Mouse (Mus musculus) monocyte, adult 2 months (primary cell): ENCODE measurements around the gene Zfp235.
A peak's percentile ranks its signal among the peaks of the same experiment; 100 is the strongest.

Source experiments
- DNase-seq, 2 experiments: peaks; one replicate each; pipeline ENCODE4 v3.0.0; 2022; ENCODE audit warnings: low spot score in 2 of 2, low read depth in 1 of 2

The Zfp235 gene

GRCm38 (mm10) chr7:24133996-24134828, at the start of gene Zfp235:
TSS of gene Zfp235 (plus strand) at chr7:24134169.
- peak; percentile 32 to 59 for DNase-seq

GRCm38 (mm10) chr7:24086871-24087270, 47.1 kb upstream of the Zfp235 start:
- no peak for DNase-seq

DNA sequence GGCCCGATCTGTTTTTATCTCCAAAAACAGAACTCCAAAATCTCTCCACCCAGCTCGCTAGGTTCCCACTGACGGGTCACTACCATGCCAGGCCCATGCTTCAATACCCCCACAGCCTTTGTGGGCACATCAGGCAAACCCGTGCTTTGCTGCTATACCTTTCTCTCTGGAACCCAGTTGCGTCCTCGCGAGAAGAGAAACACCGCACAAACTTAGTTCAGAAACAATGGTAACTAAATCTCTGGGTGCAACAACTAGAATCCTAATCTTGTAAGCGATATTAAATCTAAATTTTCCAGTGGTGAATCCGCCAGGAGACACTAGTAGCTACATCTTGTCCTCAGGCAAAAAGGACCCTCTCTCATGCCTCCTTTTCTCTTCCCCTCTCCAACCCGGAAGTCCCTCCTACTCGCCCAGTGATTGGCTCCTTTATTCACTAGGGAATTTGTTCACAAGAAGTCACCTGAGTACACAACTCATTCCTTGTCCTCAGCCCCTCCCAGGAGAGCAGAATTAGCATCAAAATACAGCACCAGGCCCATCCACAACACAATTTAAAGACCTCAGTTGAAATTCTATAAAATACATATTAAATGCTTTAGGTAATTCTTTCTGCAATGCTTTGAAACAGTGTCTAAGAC, 46.4 kb upstream of the Zfp235 start:
- no peak for DNase-seq

- no peak for DNase-seq
Observed at GRCm38 (mm10) chr7:24104403-24104802, 29.6 kb upstream of the Zfp235 start.

DNA sequence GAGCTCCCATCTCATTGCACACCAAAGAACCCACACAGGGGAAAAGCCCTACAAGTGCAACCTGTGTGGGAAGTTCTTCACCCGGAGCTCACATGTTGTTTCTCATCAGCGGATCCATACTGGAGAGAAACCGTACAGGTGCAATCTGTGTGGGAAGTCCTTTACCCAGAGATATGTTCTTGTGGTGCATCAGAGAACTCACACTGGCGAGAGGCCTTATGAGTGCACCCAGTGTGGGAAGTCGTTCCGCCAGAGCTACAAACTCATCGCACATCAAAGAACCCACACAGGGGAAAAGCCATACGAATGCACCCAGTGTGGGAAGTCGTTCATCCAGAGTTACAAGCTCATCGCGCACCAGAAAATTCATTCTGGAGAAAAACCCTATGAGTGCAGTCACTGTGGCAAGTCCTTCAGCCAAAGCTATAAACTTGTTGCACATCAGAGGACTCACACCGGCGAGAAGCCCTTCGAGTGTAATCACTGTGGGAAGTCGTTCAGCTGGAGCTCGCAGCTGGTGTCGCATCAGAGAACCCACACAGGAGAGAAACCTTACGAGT, 28.7 kb upstream of the Zfp235 start:
- no peak for DNase-seq

- no peak for DNase-seq
Observed at GRCm38 (mm10) chr7:24110839-24111238, 23.1 kb upstream of the Zfp235 start.

GRCm38 (mm10) chr7:24111772-24112155, 22.2 kb upstream of the Zfp235 start:
- no peak for DNase-seq

DNA sequence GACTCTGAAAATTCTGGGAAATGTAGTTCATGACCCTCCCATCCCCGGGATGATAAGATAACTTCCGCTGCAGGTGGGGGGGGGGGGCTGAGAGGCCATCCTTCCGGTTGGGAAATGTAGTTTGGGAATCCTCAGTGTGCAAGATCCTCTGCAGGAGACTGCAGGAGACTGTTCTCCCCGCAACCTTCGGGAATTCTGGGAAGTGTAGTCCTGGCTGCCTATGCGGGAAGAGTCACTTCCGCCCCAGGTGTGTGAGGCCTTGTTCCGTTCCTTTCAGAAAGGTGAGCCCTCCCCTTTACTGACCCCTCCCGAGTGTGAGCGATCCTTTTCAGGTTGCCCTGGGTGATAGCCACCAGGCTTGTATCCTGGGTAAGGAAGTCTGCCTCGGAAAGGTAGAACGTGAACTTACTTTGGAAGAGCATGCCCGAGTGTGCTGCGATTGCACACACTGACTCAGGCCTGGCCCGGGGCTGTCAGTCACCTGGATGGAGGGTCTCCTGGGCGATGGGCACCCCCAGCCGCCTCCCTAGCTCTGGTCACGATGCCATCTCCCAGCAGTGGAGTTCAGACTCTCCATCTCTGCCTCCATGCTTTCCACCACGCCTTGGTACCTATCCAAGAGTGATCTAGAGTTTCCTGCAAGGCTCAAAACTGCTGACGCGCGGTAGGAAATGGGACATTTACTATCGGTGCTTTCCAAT, 21.7 kb upstream of the Zfp235 start, which contains the start of gene Zfp112:
Gene Zfp112 (plus strand): TSS at position 159 of the 701 bp plus-strand sequence.
- no peak for DNase-seq

- no peak for DNase-seq
Observed at GRCm38 (mm10) chr7:24113001-24113400, 21.0 kb upstream of the Zfp235 start.

- no peak for DNase-seq
Observed at GRCm38 (mm10) chr7:24116655-24117054, 17.3 kb upstream of the Zfp235 start.

DNA sequence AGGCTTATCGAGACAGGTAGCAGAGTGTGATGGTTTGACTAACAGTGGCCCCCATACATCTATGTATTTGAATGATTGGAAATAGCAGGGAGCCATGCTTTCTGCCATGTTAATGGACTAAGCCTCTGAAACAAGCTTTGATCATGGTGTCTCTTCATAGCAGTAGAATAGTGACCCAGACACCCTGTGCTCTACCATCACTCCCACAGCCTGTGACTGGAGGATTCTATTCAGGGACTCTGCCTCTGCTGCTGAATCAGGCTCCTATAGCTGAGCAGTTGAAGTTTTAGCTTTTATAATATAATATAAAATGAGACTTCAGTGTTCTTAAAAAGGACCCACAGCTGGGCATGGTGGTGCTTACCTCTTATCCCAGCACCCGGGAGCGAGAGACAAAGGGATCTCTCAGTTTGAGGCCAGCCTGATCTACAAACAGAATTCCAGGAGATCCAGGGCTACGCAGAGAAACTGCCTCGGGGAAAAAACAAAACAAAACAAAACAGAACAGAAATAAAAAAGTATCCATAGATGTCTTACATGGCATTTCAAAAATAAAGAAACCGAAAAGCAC, 459 bp upstream of the Zfp235 start:
- no peak for DNase-seq

DNA sequence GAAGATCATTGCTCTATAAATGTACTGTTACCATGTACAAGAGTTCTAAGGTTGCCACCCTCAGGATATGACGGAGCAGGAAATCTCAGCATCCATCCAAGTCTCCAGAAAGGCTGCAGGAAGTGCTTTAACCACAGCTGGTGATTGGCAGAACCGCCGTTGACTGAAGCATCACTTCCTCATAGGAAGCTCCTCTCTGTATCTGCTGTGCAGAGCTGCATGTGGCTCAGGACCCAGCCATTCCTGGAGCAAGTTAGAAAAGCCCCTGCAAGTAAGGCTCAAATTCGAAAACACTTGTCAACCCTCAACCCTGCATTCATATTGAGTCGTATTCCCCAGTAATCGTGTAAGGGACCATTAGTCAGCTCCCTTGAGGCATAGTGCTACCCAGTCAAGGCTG, 8.6 kb downstream of the Zfp235 start:
- no peak for DNase-seq

DNA sequence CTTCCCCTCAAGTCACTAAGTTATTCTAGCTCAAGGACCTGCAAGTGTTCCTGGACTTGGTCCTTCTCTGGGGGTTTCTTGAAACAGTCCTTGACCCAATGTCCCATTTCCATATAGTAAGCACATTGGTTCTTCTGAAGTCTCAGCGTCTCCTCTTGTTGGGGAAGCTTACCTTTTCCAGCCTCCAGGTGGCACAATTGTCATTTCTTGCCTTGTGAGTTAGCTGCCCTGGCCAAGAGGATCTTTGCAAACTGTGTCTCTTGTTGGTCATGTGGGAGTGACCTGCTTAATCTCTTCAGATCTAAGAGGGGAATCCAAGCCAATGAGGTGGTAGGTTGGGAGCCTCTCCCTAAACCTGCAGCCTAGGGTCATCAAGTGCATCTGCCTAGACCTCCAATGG, 19.3 kb downstream of the Zfp235 start:
- DNase-seq: no peak

GRCm38 (mm10) chr7:24172191-24172590, 38.2 kb downstream of the Zfp235 start:
- no peak for DNase-seq

DNA sequence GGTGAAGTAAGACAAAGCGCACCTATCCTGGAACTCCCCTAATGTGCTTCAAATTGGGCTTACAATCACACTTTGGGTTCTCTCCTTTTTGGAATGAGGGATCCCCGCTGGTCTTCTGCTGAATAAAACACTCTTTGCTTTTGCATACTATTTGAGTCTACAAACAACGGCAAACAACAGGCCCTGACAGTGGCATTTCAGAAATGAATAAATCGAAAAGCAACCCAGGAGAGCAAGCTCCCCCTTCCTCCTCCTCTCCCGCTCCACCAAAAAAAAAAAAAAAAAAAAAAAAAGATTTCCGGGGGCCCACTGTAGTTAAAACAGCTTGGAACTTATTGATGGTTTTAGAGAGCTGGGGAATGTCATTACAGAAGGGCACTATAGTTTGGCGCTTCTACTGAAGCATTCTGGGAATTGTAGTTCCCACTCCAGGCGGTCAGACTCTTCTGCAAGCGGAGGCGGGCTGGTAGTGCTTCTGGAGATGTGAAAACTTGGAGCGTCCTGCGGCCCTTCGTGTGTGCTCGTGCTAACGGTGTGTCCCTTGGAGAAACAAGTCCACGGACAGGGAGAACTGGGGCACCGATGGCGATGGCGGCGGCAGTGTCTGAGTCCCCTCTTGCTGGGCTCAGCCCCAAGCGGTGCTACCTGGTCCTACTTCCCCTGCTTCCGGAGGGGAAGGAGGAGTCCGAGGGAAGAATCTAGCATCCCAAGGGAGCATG, 40.8 kb downstream of the Zfp235 start, which contains the start of gene Zfp114:
Gene Zfp114 (plus strand): TSS at position 443 of the 719 bp plus-strand sequence.
- DNase-seq: no peak

- no peak for DNase-seq
Observed at GRCm38 (mm10) chr7:24175337-24175711, 41.4 kb downstream of the Zfp235 start.

- DNase-seq: no peak
Observed at GRCm38 (mm10) chr7:24187611-24188010, 53.6 kb downstream of the Zfp235 start.

DNA sequence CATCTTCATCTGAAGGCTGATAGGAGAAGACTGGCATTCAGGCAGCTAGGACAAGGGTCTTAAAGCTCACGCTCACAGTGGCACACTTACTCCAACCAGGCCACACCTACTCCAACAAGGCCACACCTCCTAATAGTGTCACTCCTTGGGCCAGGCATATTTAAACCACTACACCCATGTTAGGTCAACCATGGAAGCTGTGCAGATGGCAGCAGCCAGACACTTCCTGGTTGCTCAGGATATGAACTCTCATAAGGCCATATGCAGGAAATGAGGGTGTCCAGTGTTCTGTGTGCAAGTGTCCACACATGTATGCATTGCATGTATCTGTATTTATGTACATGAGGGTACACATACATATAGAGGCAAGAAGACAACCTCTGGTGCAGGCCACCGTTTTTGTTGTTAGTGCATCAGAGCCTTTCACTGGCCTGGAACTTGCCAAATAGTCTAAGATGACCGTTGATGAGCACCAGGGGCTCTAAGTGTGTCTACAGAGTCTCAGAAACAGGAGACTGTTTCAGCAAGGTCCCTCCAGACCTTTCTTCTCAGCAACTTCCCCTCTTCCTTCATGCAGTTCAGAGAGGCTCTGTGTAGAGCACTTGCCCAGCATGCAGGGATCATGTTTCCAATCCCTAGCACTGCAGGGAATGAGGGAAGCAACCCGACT, 55.1 kb downstream of the Zfp235 start:
- no peak for DNase-seq

DNA sequence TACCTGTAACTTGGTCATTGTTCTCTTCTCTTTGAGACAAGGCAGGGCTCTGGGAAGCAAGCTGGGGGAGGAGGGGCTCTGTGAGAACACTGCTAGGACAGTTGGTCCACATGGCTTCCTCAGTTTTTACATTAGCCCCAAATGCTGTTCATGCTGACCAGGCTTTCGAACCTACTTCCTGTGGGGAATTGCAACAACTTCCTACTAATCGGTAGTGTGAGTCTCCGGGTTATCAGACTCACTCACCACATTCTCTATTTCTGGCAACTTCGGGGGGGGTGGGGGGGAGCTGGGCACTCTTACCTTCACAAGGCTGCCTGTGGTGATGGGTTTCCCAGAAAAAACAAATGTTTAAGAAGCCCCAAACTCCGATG, 55.6 kb downstream of the Zfp235 start:
- no peak for DNase-seq

GRCm38 (mm10) chr7:24191361-24191760, 57.4 kb downstream of the Zfp235 start:
- no peak for DNase-seq
